Mouse (Mus musculus): ENCODE measurements around the gene Fbf1. TPM values are rescaled to one million over a fixed set of nuclear protein-coding genes. Genes with fewer than 3 reads are reported as not detected.

The Fbf1 gene
- 10 to 100 TPM; 26.5 to 34.4 TPM for total RNA-seq (2021)
- long read RNA-seq, experiment 1, partial matches to known transcripts = 5 of 12 reads
- long read RNA-seq, experiment 1, other reads (novel, unspliced or antisense) = 7 of 12 reads
- long read RNA-seq, experiment 2, full-length matches to known transcripts = 1 of 12 reads
- long read RNA-seq, experiment 2, partial matches to known transcripts = 6 of 12 reads
- long read RNA-seq, experiment 2, other reads (novel, unspliced or antisense) = 5 of 12 reads

- DNase-seq = peak; percentile 95
Observed at GRCm38 (mm10) chr11:116167884-116168439, at the start of gene Fbf1. Gene Fbf1 (minus strand): TSS chr11:116168166.

DNA sequence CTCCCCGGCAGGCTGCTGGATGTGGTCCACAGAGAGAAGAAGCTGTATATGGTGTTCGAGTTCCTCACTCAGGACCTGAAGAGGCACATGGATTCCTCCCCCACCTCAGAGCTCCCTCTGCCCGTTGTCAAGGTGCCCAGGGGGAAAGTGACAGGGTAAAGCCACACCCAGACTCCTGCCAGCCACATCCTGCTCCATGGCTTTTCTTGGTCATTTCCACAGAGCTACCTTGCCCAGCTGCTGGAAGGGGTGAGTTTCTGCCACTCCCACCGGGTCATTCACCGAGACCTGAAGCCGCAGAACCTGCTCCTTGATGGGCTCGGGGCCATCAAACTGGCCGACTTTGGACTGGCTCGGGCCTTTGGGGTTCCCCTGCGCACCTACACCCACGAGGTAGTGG lies 48.6 kb upstream of the Fbf1 start:
- no peak for DNase-seq

DNA sequence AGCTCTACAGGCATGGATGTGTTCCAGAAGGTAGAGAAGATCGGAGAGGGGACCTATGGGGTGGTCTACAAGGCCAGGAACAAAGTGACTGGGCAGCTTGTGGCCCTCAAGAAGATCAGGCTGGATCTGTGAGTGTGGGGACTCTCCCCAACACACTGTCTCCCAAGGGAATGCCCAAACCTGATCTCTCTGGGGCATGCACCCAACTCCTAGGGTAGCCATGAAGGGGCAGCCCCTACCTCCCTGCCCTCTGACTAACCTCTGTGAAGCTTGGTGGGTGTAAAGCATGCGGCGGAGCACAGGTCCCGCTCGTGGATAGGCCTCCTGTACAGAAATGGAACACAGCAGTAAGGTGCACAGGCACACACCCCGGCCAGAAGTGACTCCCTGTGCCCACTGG lies 48.0 kb upstream of the Fbf1 start:
- no peak for DNase-seq

DNA sequence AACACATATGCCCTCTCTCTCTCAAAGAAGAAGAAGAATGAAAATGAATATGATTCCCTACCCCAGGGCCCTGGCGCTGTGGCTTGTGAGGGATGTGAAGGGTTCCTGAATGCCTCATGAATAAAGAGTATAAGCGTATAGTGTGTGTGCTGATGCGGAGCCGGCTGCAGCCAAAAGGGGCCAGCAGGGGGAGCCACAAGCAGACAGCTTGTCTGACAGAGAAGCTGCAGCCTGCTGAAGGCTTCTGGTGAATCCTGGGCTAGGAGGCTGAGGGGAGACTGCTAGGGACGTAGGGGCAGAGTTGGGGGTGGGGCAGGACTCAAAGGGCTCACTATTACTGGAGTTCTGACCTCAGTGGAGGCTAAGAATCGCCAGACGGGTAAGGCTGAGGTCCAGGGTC lies 47.2 kb upstream of the Fbf1 start:
- DNase-seq = peak; percentile 42

DNA sequence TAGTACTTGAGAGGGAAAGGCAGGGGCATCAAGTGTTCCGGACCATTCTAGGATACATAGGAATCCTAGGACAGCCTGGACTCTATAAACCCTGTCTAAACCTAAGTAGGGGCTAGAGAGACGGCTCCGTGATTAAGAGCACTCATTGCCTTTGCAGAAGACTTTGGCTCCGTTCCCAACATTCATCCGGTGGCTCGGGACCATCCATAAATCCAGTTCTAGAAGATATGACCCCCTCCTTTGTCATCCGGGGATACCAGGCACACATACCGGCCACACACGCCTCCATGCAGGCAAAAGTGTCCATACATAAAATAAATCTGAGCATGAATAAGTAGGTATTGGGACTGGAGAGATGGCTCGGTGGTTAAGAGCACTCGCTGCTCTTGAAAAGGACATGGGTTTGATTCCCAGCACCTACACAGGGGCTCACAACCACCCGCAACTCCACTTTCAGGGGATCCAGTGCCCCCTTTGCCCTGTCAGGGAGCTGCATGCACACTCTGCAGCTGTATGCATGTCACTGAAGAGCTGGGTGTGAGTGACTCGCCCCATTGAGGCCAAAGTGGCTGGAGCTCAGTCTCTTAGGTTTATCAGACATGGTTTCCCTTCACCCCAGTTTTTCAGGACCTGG lies 46.0 kb upstream of the Fbf1 start:
- DNase-seq = no peak

GRCm38 (mm10) chr11:116212847-116213246 lies 44.9 kb upstream of the Fbf1 start:
- DNase-seq = no peak

- no peak for DNase-seq
Observed at GRCm38 (mm10) chr11:116210696-116211095, 42.7 kb upstream of the Fbf1 start.

- no peak for DNase-seq
Observed at GRCm38 (mm10) chr11:116209257-116209656, 41.3 kb upstream of the Fbf1 start.

DNA sequence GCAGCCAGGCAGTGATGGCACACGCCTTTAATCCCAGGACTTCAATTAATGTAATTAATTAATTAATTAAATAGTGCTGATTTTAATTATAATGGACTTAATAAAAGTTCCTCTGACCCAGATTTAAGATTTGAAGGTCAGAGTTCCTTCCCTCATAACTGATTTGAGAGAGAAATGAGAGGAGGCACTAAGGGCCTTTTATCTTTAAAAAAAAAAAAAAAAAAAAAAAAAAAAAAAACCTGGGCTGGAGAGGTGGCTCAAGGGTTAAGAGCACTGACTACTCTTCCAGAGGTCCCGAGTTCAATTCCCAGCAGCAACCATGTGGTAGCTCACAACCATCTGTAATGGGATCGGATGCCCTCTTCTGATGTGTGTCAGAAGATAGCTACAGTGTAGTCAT lies 40.7 kb upstream of the Fbf1 start:
- DNase-seq = no peak

DNA sequence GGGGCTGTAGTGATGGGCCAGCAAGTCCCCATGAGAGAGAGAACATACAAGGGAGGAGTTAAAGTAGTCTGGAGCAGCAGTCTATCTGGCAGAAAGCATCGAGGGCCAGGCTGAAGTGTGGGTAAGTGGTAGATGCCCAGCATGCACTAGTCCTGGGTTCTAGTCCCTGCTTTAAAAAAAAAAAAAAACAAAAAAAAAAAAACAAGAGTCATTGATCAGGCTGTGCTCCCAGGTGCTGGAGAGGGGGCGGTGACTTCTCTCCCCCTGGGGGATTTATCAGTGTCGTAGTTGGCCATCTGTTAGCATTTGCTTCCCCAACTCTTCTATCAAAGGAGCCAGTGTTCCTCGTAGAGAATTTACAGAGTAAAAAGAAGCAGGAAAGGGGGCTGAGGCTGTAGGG lies 38.7 kb upstream of the Fbf1 start:
- DNase-seq = no peak

GRCm38 (mm10) chr11:116203150-116203549 lies 35.2 kb upstream of the Fbf1 start:
- no peak for DNase-seq

- no peak for DNase-seq
Observed at GRCm38 (mm10) chr11:116201151-116201550, 33.2 kb upstream of the Fbf1 start.

DNA sequence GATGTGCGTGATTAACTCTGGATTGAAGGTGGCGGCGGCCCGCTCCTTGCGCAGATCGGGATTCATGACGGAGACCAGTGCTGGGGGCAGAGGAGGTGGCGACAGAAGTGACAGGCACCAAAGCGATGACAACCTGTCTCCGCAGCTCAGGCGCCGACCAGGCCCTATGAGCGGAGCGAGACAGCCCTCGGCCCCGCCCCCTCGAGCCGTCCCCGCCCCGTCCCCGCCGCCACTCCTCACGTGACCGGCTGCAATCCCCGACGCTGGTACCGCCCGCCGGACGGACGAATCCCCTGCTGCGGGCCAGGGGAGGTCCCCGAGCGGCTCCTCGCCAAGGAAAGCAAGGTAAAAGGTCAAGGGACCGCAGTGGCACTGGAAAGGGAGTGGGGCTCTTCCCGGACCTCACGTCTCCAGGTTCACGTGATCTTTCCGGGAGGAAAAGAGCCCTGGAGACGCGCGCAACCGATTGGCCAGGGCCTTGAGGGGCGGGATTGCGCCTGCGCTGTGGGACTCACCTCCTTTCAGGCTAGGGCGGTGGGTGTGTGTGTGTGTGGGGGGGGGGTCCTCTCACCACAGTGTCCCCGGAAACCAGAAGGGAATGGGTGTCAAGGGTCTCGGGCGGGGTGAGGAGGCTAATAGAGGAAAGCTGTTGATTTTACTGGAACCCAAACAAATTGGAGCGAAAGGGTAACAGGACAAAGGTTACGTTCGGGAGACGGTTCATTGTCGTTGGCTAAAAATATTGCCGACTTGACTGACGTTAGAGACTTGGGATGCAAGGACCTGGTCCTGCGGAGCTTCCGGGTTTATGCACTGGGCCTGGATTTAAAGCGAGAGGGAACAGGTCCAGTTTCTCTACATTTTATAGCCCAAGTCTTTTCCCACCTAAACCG lies 30.9 kb upstream of the Fbf1 start, which contains the start of the genes Ten1 and Acox1:
Gene Ten1 (plus strand): TSS at position 217 of the 893 bp plus-strand sequence.
Gene Acox1 (minus strand): TSS at position 407 of the 893 bp plus-strand sequence.
- DNase-seq = peak; percentile 98

GRCm38 (mm10) chr11:116198132-116198531 lies 30.2 kb upstream of the Fbf1 start:
- DNase-seq = no peak

DNA sequence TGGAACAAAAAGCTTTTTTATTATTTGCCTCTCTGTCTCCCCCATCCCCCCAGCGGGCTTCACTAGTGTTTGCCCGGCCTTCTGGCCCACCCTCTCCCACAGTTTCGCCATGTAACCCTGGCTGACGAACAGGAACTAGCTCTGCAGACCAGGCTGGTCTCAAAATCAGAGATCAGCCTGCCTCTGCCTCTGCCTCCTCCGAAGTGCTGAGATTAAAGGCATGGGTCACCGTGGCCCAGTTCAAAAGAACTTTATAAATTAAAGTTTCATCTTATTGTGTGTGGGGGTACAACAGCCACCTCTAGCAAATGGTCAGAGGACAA lies 29.6 kb upstream of the Fbf1 start:
- DNase-seq = no peak

- no peak for DNase-seq
Observed at GRCm38 (mm10) chr11:116196866-116197583, 29.1 kb upstream of the Fbf1 start.

DNA sequence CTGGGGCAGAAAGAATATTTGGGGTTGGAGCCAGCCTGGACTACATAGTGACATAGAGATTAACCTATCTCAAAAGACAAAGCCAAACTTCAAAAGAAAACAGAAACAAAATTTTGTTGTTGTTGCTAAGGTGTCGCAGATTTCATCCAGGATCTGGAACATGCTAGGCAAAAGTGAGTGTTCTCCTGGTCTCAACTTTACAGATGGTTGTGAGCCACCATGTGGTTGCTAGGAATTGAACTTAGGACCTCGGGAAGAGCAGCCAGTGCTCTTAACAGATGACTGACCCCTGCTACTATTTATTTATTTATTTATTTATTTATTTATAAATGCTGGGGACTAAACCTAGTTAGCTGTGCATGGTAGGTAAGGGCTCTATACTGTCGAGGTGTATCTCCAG lies 28.4 kb upstream of the Fbf1 start:
- DNase-seq = no peak

DNA sequence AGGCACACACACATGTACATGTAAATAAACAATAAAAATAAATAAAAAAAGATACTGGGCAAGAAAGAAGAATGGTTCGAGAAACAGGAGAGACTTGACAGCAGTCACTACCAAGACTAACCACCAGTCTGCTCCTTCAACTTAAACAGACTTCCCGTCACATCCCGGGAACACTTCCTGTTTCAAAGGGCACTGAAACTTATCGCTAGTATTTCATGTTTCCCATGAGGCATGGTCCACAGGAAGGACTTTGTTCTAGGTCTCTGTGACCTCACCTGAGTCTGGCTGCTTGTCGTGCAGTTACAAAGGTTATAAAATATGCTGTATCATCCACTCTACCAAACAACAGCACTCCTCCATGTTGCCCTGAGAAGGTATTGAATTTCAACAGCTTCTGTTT lies 27.3 kb upstream of the Fbf1 start:
- no peak for DNase-seq

- DNase-seq = no peak
Observed at GRCm38 (mm10) chr11:116194619-116195018, 26.7 kb upstream of the Fbf1 start.

GRCm38 (mm10) chr11:116187226-116187930 lies 19.4 kb upstream of the Fbf1 start:
- no peak for DNase-seq

- DNase-seq = no peak
Observed at GRCm38 (mm10) chr11:116186360-116186759, 18.4 kb upstream of the Fbf1 start.

- no peak for DNase-seq
Observed at GRCm38 (mm10) chr11:116185836-116186235, 17.9 kb upstream of the Fbf1 start.

Data from adrenal gland, postnatal 10 days (tissue).